Comparison of ENCODE assay signal across 8 mouse cellular contexts in genomic region chr9:81863888-81864234, GRCm38 (mm10). TPM values are rescaled to one million over a fixed set of nuclear protein-coding genes. Genes with fewer than 3 reads are reported as not detected.
DNase-seq lines count a peak whose midpoint lies in the region; ATAC-seq lines count a peak whose summit lies in the region.

No protein-coding gene starts in this region.

- H3K4me2 ChIP-seq in forebrain, embryonic 13.5 days, result peak overlapping the region; percentile 77
- peak overlapping the region; percentile 75 for H3K4me2 ChIP-seq in liver, embryonic 12.5 days
- H3K4me2 ChIP-seq in stomach, embryonic 16.5 days (ENCODE audit: low read depth, low read length), result peak overlapping the region; percentile 71

- 21% methylated on average over 13 of the region's 13 CpGs for WGBS in forebrain, embryonic 13.5 days
- 6% methylated on average over 13 of the region's 13 CpGs for WGBS in liver, embryonic 12.5 days (ENCODE audit: insufficient replicate concordance)
- 20% methylated on average over 13 of the region's 13 CpGs for WGBS in stomach, embryonic 16.5 days

- peak; percentile 44 for ATAC-seq in CD4-positive, CD25-positive, alpha-beta regulatory T cell, adult 4 months
- no peak; the same call in 1 of the 2 replicates for ATAC-seq in forebrain, embryonic 13.5 days
- ATAC-seq in liver, embryonic 12.5 days, result no peak
- ATAC-seq in stomach, embryonic 16.5 days (ENCODE audit: insufficient read depth, low FRiP score), result no peak

- no peak overlapping the region for H3K27ac ChIP-seq in forebrain, embryonic 13.5 days
- H3K27ac ChIP-seq in liver, embryonic 12.5 days, result no peak overlapping the region
- no peak overlapping the region for H3K27ac ChIP-seq in stomach, embryonic 16.5 days (ENCODE audit: low read length)

- H3K4me3 ChIP-seq in forebrain, embryonic 13.5 days, result peak overlapping the region; percentile 56
- peak overlapping the region; percentile 53 for H3K4me3 ChIP-seq in liver, embryonic 12.5 days
- peak overlapping the region; percentile 57 for H3K4me3 ChIP-seq in stomach, embryonic 16.5 days (replicated peaks; ENCODE audit: low read length)

- no peaks in the 10 kb centered on the region for H3K4me1 ChIP-seq in forebrain, embryonic 13.5 days
- H3K4me1 ChIP-seq in liver, embryonic 12.5 days, result 0 out of 2 replicates have a peak, but pooled peaks cover 7% of the 10 kb centered on the region
- H3K4me1 ChIP-seq in stomach, embryonic 16.5 days (ENCODE audit: control insufficient read depth, insufficient read depth, low read length), result no peaks in the 10 kb centered on the region

- peaks cover 4% of the 10 kb centered on the region; the same call in 1 of the 2 replicates for H3K27me3 ChIP-seq in forebrain, embryonic 13.5 days
- H3K27me3 ChIP-seq in liver, embryonic 12.5 days (replicated peaks), result 0 out of 2 replicates have a peak, but pooled peaks cover 6% of the 10 kb centered on the region
- H3K27me3 ChIP-seq in stomach, embryonic 16.5 days (ENCODE audit: control insufficient read depth, insufficient read depth, low read length), result no peaks in the 10 kb centered on the region; the same call in 1 of the 2 replicates

- no peaks in the 10 kb centered on the region for H3K36me3 ChIP-seq in forebrain, embryonic 13.5 days (ENCODE audit: poor library complexity, severe bottlenecking)
- no peaks in the 10 kb centered on the region for H3K36me3 ChIP-seq in liver, embryonic 12.5 days
- no peaks in the 10 kb centered on the region for H3K36me3 ChIP-seq in stomach, embryonic 16.5 days (ENCODE audit: control insufficient read depth, insufficient read depth, low read length)

- intact Hi-C loops in gastrocnemius, postnatal 14 days (cut with DNase I; ENCODE audit: low total_unique reads), result no loop called here

- H3K9me3 ChIP-seq in forebrain, embryonic 13.5 days (replicated peaks), result no peaks in the 10 kb centered on the region
- H3K9me3 ChIP-seq in liver, embryonic 12.5 days (replicated peaks), result no peaks in the 10 kb centered on the region
- H3K9me3 ChIP-seq in stomach, embryonic 16.5 days (replicated peaks; ENCODE audit: control insufficient read depth, low read length), result no peaks in the 10 kb centered on the region

- peak overlapping the region; percentile 67 for H3K9ac ChIP-seq in forebrain, embryonic 13.5 days
- H3K9ac ChIP-seq in liver, embryonic 12.5 days, result peak overlapping the region; percentile 12; the same call in 1 of the 2 replicates
- peak overlapping the region; percentile 75 for H3K9ac ChIP-seq in stomach, embryonic 16.5 days (ENCODE audit: low read length)

- peak; percentile 8 for DNase-seq in gastrocnemius, postnatal 25 days
- no peak for DNase-seq in gastrocnemius, postnatal 14 days
- no peak for DNase-seq in gastrocnemius, postnatal 4 days (ENCODE audit: low spot score in 2 of 2)
- DNase-seq in testis, postnatal 10 days (ENCODE audit: low spot score), result no peak

RNA-seq across cellular contexts. Expression of gene Mei4, which starts 0.4 kb away (rescaled TPM):
- not detected for total RNA-seq in gastrocnemius, postnatal 25 days (2021)
- total RNA-seq in gastrocnemius, postnatal 14 days (2021), result not detected
- polyA plus RNA-seq in CD4-positive, CD25-positive, alpha-beta regulatory T cell, adult 4 months (2017; shearing (Covaris generic)), result under 1 TPM; 0.13 to 0.60 TPM
- 0.72 and 1.0 TPM in 2 replicates for polyA plus RNA-seq in forebrain, embryonic 13.5 days (2015; fragmentation: Nextera tagmentation; extraction: Ambion mirVana)
- 0.28 and 0.42 TPM in 2 replicates for polyA plus RNA-seq in liver, embryonic 12.5 days (2016; fragmentation: Nextera tagmentation; extraction: Ambion mirVana)
- polyA plus RNA-seq in stomach, embryonic 16.5 days (2015; fragmentation: Nextera tagmentation; extraction: Ambion mirVana), result 1.3 and 2.0 TPM in 2 replicates
- not detected for total RNA-seq in gastrocnemius, postnatal 4 days (2021)

Comparison
In these comparisons a context has a peak if more than half of its experiments do, and no peak if none do; other contexts are left out.
1. H3K9ac ChIP-seq: peak in every context shown above with its lines; median percentile 75 in stomach, embryonic 16.5 days; 67 in forebrain, embryonic 13.5 days; 12 in liver, embryonic 12.5 days.